Mouse (Mus musculus) liver, adult 2 months (tissue): ENCODE results near the gene 4930470P17Rik.

Source experiments
- CTCF ChIP-seq: fragments of 200-500 bp; IDR thresholded peaks from 2 replicates; pipeline ENCODE4 v1.5.1; 2011; ENCODE audit warnings: low read depth, low read length, control low read depth
- POLR2A ChIP-seq: fragments of 200-500 bp; IDR thresholded peaks from 2 replicates; pipeline ENCODE4 v1.6.1; 2011; ENCODE audit warnings: low read length, control low read depth; ENCODE audit not compliant: insufficient read depth; ENCODE audit errors: extremely low read depth

- TF ChIP-seq CTCF: no peak
- no peak for TF ChIP-seq POLR2A
These were observed 646 bp downstream of the 4930470P17Rik start for GRCm38 (mm10) chr2:170601171-170601570.
